Mouse (Mus musculus): ENCODE results near the gene Tmem132e. TPM values are rescaled to one million over a fixed set of nuclear protein-coding genes. Genes with fewer than 3 reads are reported as not detected.

Tmem132e gene
- total RNA-seq (2014; fragmentation: Nextera tagmentation) (0.04 TPM in 1 of 2 replicates, not detected in the other), total RNA-seq (2017) (not detected in 2 replicates)

GRCm38 (mm10) chr11:82388371-82389313 lies at the start of gene Tmem132e:
Gene Tmem132e (plus strand): TSS chr11:82388900.
- ATAC-seq (replicated peaks; ENCODE audit: low FRiP score, low TSS enrichment, poor library complexity, severe bottlenecking), result no peak

- ATAC-seq (replicated peaks; ENCODE audit: low FRiP score, low TSS enrichment, poor library complexity, severe bottlenecking), result no peak; the same call in 1 of the 2 replicates
Observed at GRCm38 (mm10) chr11:82339921-82340401, 48.7 kb upstream of the Tmem132e start.

GRCm38 (mm10) chr11:82340416-82340815 lies 48.3 kb upstream of the Tmem132e start:
- ATAC-seq (replicated peaks; ENCODE audit: low FRiP score, low TSS enrichment, poor library complexity, severe bottlenecking), result no peak

GRCm38 (mm10) chr11:82340900-82341299 lies 47.8 kb upstream of the Tmem132e start:
- no peak for ATAC-seq (replicated peaks; ENCODE audit: low FRiP score, low TSS enrichment, poor library complexity, severe bottlenecking)

GRCm38 (mm10) chr11:82351039-82351438 lies 37.7 kb upstream of the Tmem132e start:
- no peak for ATAC-seq (replicated peaks; ENCODE audit: low FRiP score, low TSS enrichment, poor library complexity, severe bottlenecking)

GRCm38 (mm10) chr11:82370151-82370550 lies 18.5 kb upstream of the Tmem132e start:
- no peak for ATAC-seq (replicated peaks; ENCODE audit: low FRiP score, low TSS enrichment, poor library complexity, severe bottlenecking)

GRCm38 (mm10) chr11:82371577-82371976 lies 17.1 kb upstream of the Tmem132e start:
- no peak for ATAC-seq (replicated peaks; ENCODE audit: low FRiP score, low TSS enrichment, poor library complexity, severe bottlenecking)

- no peak for ATAC-seq (replicated peaks; ENCODE audit: low FRiP score, low TSS enrichment, poor library complexity, severe bottlenecking)
Observed at GRCm38 (mm10) chr11:82380606-82381202, 8.0 kb upstream of the Tmem132e start.

GRCm38 (mm10) chr11:82386970-82387540 lies 1.6 kb upstream of the Tmem132e start:
- no peak for ATAC-seq (replicated peaks; ENCODE audit: low FRiP score, low TSS enrichment, poor library complexity, severe bottlenecking)

- peak; percentile 30; the same call in 1 of the 2 replicates for ATAC-seq (replicated peaks; ENCODE audit: low FRiP score, low TSS enrichment, poor library complexity, severe bottlenecking)
Observed at GRCm38 (mm10) chr11:82387711-82388341, 874 bp upstream of the Tmem132e start.

- ATAC-seq (replicated peaks; ENCODE audit: low FRiP score, low TSS enrichment, poor library complexity, severe bottlenecking), result no peak
Observed at GRCm38 (mm10) chr11:82389396-82390291, 944 bp downstream of the Tmem132e start.

- ATAC-seq (replicated peaks; ENCODE audit: low FRiP score, low TSS enrichment, poor library complexity, severe bottlenecking), result no peak
Observed at GRCm38 (mm10) chr11:82392341-82392740, 3.6 kb downstream of the Tmem132e start.

GRCm38 (mm10) chr11:82399621-82400020 lies 10.9 kb downstream of the Tmem132e start:
- ATAC-seq (replicated peaks; ENCODE audit: low FRiP score, low TSS enrichment, poor library complexity, severe bottlenecking), result no peak

- no peak for ATAC-seq (replicated peaks; ENCODE audit: low FRiP score, low TSS enrichment, poor library complexity, severe bottlenecking)
Observed at GRCm38 (mm10) chr11:82405641-82406040, 16.9 kb downstream of the Tmem132e start.

- ATAC-seq (replicated peaks; ENCODE audit: low FRiP score, low TSS enrichment, poor library complexity, severe bottlenecking), result no peak
Observed at GRCm38 (mm10) chr11:82406358-82407221, 17.9 kb downstream of the Tmem132e start.

- ATAC-seq (replicated peaks; ENCODE audit: low FRiP score, low TSS enrichment, poor library complexity, severe bottlenecking), result no peak
Observed at GRCm38 (mm10) chr11:82412496-82412895, 23.8 kb downstream of the Tmem132e start.

GRCm38 (mm10) chr11:82418337-82419041 lies 29.8 kb downstream of the Tmem132e start:
- no peak for ATAC-seq (replicated peaks; ENCODE audit: low FRiP score, low TSS enrichment, poor library complexity, severe bottlenecking)

Measured in megakaryocyte-erythroid progenitor cell, adult 5-6 weeks (primary cell).